Mouse (Mus musculus) kidney, adult 2 months (tissue): Measurements from ENCODE around the gene Limch1. TPM values are rescaled to one million over a fixed set of nuclear protein-coding genes. Genes with fewer than 3 reads are reported as not detected.

Experiments used
- DNase-seq: peaks from one replicate; pipeline ENCODE4 v3.0.0; 2021
- H3K27ac ChIP-seq: fragments of 200-500 bp; 2 replicates; pipeline ENCODE4 v1.5.1; 2012; ENCODE audit warnings: low read depth, low read length, control low read depth, inconsistent platforms; ENCODE audit not compliant: insufficient read depth
- H3K27me3 ChIP-seq: fragments of 200-500 bp; replicated peaks from 2 replicates; pipeline ENCODE4 v1.6.1; 2012; ENCODE audit warnings: mild to moderate bottlenecking, moderate library complexity, low read length, inconsistent platforms; ENCODE audit not compliant: control insufficient read depth, insufficient read depth
- H3K36me3 ChIP-seq: fragments of 200-500 bp; 2 replicates; pipeline ENCODE4 v1.6.1; 2012; ENCODE audit warnings: mild to moderate bottlenecking, moderate library complexity, low read length, inconsistent platforms; ENCODE audit not compliant: control insufficient read depth, insufficient read depth
- H3K4me1 ChIP-seq: fragments of 200-500 bp; 2 replicates; pipeline ENCODE4 v1.6.1; 2011; ENCODE audit warnings: low read length; ENCODE audit not compliant: control insufficient read depth, insufficient read depth
- H3K4me3 ChIP-seq: fragments of 200-500 bp; 2 replicates; pipeline ENCODE4 v1.5.1; 2011; ENCODE audit warnings: mild to moderate bottlenecking, low read depth, low read length, control low read depth; ENCODE audit not compliant: insufficient read depth
- CTCF ChIP-seq: fragments of 200-500 bp; conservative IDR thresholded peaks from 2 replicates; pipeline ENCODE4 v1.5.1; 2011; ENCODE audit warnings: low read depth, mild to moderate bottlenecking, control low read depth, low read length, moderate library complexity, mixed read lengths; ENCODE audit not compliant: insufficient read depth, insufficient read length
- POLR2A ChIP-seq: fragments of 200-500 bp; IDR thresholded peaks from one replicate; pipeline ENCODE4 v1.6.1; 2011; ENCODE audit warnings: low read depth, low read length, control low read depth
- WGBS: fragments of 180-500 bp; shearing (Covaris S2); methylation state at CpG from one replicate; pipeline ENCODE4 v1.1.7; 2018; 5-methylcytosine and 5-hydroxymethylcytosine counted together
- polyA plus RNA-seq: library from polyadenylated mRNA; depleted of rRNA; stranded (reverse); fragments of >200 nt; gene quantifications from 2 replicates; pipeline ENCODE4 v1.2.3, GENCODE M21; 2012

The Limch1 gene
- polyA plus RNA-seq, 1 experiment, result 27.0 TPM

- H3K27me3 ChIP-seq, result no peaks in the 10 kb centered on the region
- 52% methylated on average over 6 of the region's 6 CpGs for WGBS
- DNase-seq, result no peak
- H3K27ac ChIP-seq, result no peak overlapping the region
- H3K4me1 ChIP-seq, result peaks cover 4% of the 10 kb centered on the region; the same call in 1 of the 2 replicates
- no peaks in the 10 kb centered on the region for H3K36me3 ChIP-seq
- H3K4me3 ChIP-seq, result no peak overlapping the region
- TF ChIP-seq POLR2A (no peak), CTCF (no peak)
Measured at GRCm38 (mm10) chr5:66904835-66905234, 159.2 kb downstream of the Limch1 start.

- H3K4me1 ChIP-seq, result peaks cover 4% of the 10 kb centered on the region; the same call in 1 of the 2 replicates
- no peak for TF ChIP-seq POLR2A
- H3K27ac ChIP-seq, result no peak overlapping the region
- H3K4me3 ChIP-seq, result no peak overlapping the region
- H3K27me3 ChIP-seq, result no peaks in the 10 kb centered on the region
- no peak for DNase-seq
- 93% methylated on average over 9 of the region's 9 CpGs for WGBS
- no peaks in the 10 kb centered on the region for H3K36me3 ChIP-seq
Measured at GRCm38 (mm10) chr5:66908883-66909282, 163.3 kb downstream of the Limch1 start.

- Histone ChIP-seq H3K4me3 (no peak overlapping the region), H3K36me3 (no peaks in the 10 kb centered on the region), H3K27ac (no peak overlapping the region), H3K4me1 (peaks cover 4% of the 10 kb centered on the region; the same call in 1 of the 2 replicates), H3K27me3 (no peaks in the 10 kb centered on the region)
- DNase-seq, result no peak
- TF ChIP-seq CTCF (no peak), POLR2A (no peak)
- 45% methylated on average over 2 of the region's 2 CpGs for WGBS
Measured at GRCm38 (mm10) chr5:66909962-66910361, 164.3 kb downstream of the Limch1 start.

GRCm38 (mm10) chr5:66910610-66911009 is 165.0 kb downstream of the Limch1 start:
- no peak overlapping the region for H3K4me3 ChIP-seq
- no peak for DNase-seq
- H3K27ac ChIP-seq, result no peak overlapping the region
- TF ChIP-seq CTCF, result no peak
- TF ChIP-seq POLR2A, result no peak
- H3K36me3 ChIP-seq, result no peaks in the 10 kb centered on the region
- 97% methylated on average over 9 of the region's 9 CpGs for WGBS
- H3K4me1 ChIP-seq, result no peaks in the 10 kb centered on the region
- H3K27me3 ChIP-seq, result no peaks in the 10 kb centered on the region

- TF ChIP-seq CTCF (no peak), POLR2A (no peak)
- no peak overlapping the region for H3K4me3 ChIP-seq
- WGBS, result 85% methylated on average over 4 of the region's 4 CpGs
- H3K27me3 ChIP-seq, result no peaks in the 10 kb centered on the region
- no peak for DNase-seq
- H3K27ac ChIP-seq, result no peak overlapping the region
- H3K4me1 ChIP-seq, result no peaks in the 10 kb centered on the region
- H3K36me3 ChIP-seq, result no peaks in the 10 kb centered on the region
Measured at GRCm38 (mm10) chr5:66911068-66911467, 165.4 kb downstream of the Limch1 start.

- no peaks in the 10 kb centered on the region for H3K4me1 ChIP-seq
- TF ChIP-seq POLR2A, result no peak
- TF ChIP-seq CTCF, result no peak
- 93% methylated on average over 6 of the region's 6 CpGs for WGBS
- no peak overlapping the region for H3K27ac ChIP-seq
- no peak overlapping the region for H3K4me3 ChIP-seq
- H3K36me3 ChIP-seq, result no peaks in the 10 kb centered on the region
- no peaks in the 10 kb centered on the region for H3K27me3 ChIP-seq
- DNase-seq, result no peak
Measured at GRCm38 (mm10) chr5:66913791-66914190, 168.2 kb downstream of the Limch1 start.

GRCm38 (mm10) chr5:66917353-66918315 is 172.0 kb downstream of the Limch1 start:
- H3K4me3 ChIP-seq, result no peak overlapping the region
- DNase-seq, result no peak
- peaks cover 9% of the 10 kb centered on the region; the same call in 1 of the 2 replicates for H3K4me1 ChIP-seq
- H3K36me3 ChIP-seq, result no peaks in the 10 kb centered on the region
- peak overlapping the region; percentile 27; the same call in 1 of the 2 replicates for H3K27ac ChIP-seq
- WGBS, result 87% methylated on average over 8 of the region's 8 CpGs
- no peak for TF ChIP-seq POLR2A
- 0 out of 2 replicates have a peak, but pooled peaks have one; percentile 3 for TF ChIP-seq CTCF
- H3K27me3 ChIP-seq, result no peaks in the 10 kb centered on the region
